Mouse (Mus musculus) cerebellum, adult 2 months (tissue): Measurements from ENCODE around the gene Zbtb42. TPM values are rescaled to one million over a fixed set of nuclear protein-coding genes. Genes with fewer than 3 reads are reported as not detected.

Experiments
- DNase-seq, 2 experiments: peaks; one replicate each; pipeline ENCODE4 v3.0.0; 2021
- H3K27ac ChIP-seq: fragments of 200-500 bp; 2 replicates; pipeline ENCODE4 v1.5.1; 2012; ENCODE audit warnings: low read length, control low read depth, inconsistent platforms; ENCODE audit not compliant: insufficient read depth
- H3K27me3 ChIP-seq: fragments of 200-500 bp; 2 replicates; pipeline ENCODE4 v1.6.1; 2012; ENCODE audit warnings: inconsistent platforms, mild to moderate bottlenecking, low read length, moderate library complexity; ENCODE audit not compliant: control insufficient read depth, insufficient read depth
- H3K4me1 ChIP-seq: fragments of 200-500 bp; 2 replicates; pipeline ENCODE4 v1.6.1; 2011; ENCODE audit warnings: low read length; ENCODE audit not compliant: control insufficient read depth, insufficient read depth
- H3K4me3 ChIP-seq: fragments of 200-500 bp; replicated peaks from 2 replicates; pipeline ENCODE3; 2011; ENCODE audit warnings: mild to moderate bottlenecking, low read depth, low read length, control low read depth; ENCODE audit not compliant: insufficient read depth
- CTCF ChIP-seq: fragments of 200-500 bp; IDR thresholded peaks from 2 replicates; pipeline ENCODE4 v1.5.1; 2011; ENCODE audit warnings: low read depth, mild to moderate bottlenecking, control low read depth, low read length, moderate library complexity, borderline replicate concordance; ENCODE audit not compliant: insufficient read depth
- POLR2A ChIP-seq: fragments of 200-500 bp; IDR thresholded peaks from 2 replicates; pipeline ENCODE4 v1.6.1; 2011; ENCODE audit warnings: low read length, control low read depth, borderline replicate concordance; ENCODE audit not compliant: insufficient read depth
- WGBS: fragments of 180-500 bp; shearing (Covaris S2); methylation state at CpG from one replicate; pipeline ENCODE4 v1.1.7; 2018; 5-methylcytosine and 5-hydroxymethylcytosine counted together
- polyA plus RNA-seq: library from polyadenylated mRNA; depleted of rRNA; stranded (reverse); fragments of >200 nt; gene quantifications from 2 replicates; pipeline ENCODE4 v1.2.3, GENCODE M21; 2012

The Zbtb42 gene
- polyA plus RNA-seq, 1 experiment = 1.5 TPM

GRCm38 (mm10) chr12:112670718-112671393, 7.8 kb upstream of the Zbtb42 start:
- no peaks in the 10 kb centered on the region for H3K27me3 ChIP-seq
- peaks cover 35% of the 10 kb centered on the region for H3K4me1 ChIP-seq
- DNase-seq = no peak
- TF ChIP-seq POLR2A (no peak), CTCF (no peak)
- H3K27ac ChIP-seq = no peak overlapping the region
- no peak overlapping the region for H3K4me3 ChIP-seq
- 40% methylated on average over 9 of the region's 9 CpGs for WGBS

- DNase-seq = no peak
- Histone ChIP-seq H3K27me3 (no peaks in the 10 kb centered on the region), H3K4me3 (no peak overlapping the region), H3K4me1 (peaks cover 29% of the 10 kb centered on the region), H3K27ac (no peak overlapping the region)
- TF ChIP-seq POLR2A (no peak), CTCF (no peak; the same call in 1 of the 2 replicates)
- 80% methylated on average over 7 of the region's 7 CpGs for WGBS
These were observed 6.7 kb upstream of the Zbtb42 start for GRCm38 (mm10) chr12:112671891-112672290.

- Histone ChIP-seq H3K27me3 (no peaks in the 10 kb centered on the region), H3K4me1 (peaks cover 22% of the 10 kb centered on the region), H3K27ac (0 out of 2 replicates have a peak overlapping the region, but pooled peaks have one; percentile 26), H3K4me3 (peak overlapping the region; percentile 73)
- TF ChIP-seq POLR2A (no peak), CTCF (no peak)
- WGBS = 3% methylated on average over 21 of the region's 21 CpGs
- DNase-seq = no peak
These were observed 5.7 kb upstream of the Zbtb42 start for GRCm38 (mm10) chr12:112672744-112673575.

GRCm38 (mm10) chr12:112673576-112674091, 5.0 kb upstream of the Zbtb42 start:
- peak; percentile 58 to 64 for DNase-seq
- H3K27me3 ChIP-seq = no peaks in the 10 kb centered on the region; the same call in 1 of the 2 replicates
- under 1% methylated on average over 67 of the region's 68 CpGs for WGBS
- TF ChIP-seq POLR2A (no peak), CTCF (no peak)
- peak overlapping the region; percentile 26; the same call in 1 of the 2 replicates for H3K27ac ChIP-seq
- H3K4me3 ChIP-seq = peak overlapping the region; percentile 73
- H3K4me1 ChIP-seq = peaks cover 20% of the 10 kb centered on the region

GRCm38 (mm10) chr12:112674132-112675011, 4.3 kb upstream of the Zbtb42 start, which contains the start of gene Akt1:
Akt1 (minus strand) TSS chr12:112674884.
- Histone ChIP-seq H3K4me3 (peak within 1 kb of the TSS; percentile 73), H3K27me3 (peaks cover 1% of the 10 kb centered on the region; the same call in 1 of the 2 replicates), H3K4me1 (peaks cover 20% of the 10 kb centered on the region), H3K27ac (peak within 1 kb of the TSS; percentile 72)
- no peak for TF ChIP-seq CTCF
- TF ChIP-seq POLR2A = peak; percentile 19; the same call in 1 of the 2 replicates
- peak; percentile 65 to 78 for DNase-seq
- 3% methylated on average over 46 of the region's 70 CpGs for WGBS

GRCm38 (mm10) chr12:112675245-112676035, 3.2 kb upstream of the Zbtb42 start:
- peak; percentile 80 to 85 for DNase-seq
- Histone ChIP-seq H3K27ac (no peak overlapping the region), H3K4me1 (peaks cover 20% of the 10 kb centered on the region), H3K4me3 (peak overlapping the region; percentile 2), H3K27me3 (peaks cover 1% of the 10 kb centered on the region; the same call in 1 of the 2 replicates)
- no peak for TF ChIP-seq POLR2A
- TF ChIP-seq CTCF = peak; percentile 79
- WGBS = 17% methylated on average over 18 of the region's 18 CpGs
